Mouse (Mus musculus): ENCODE data around the gene Ednrb.
A peak's percentile ranks its signal among the peaks of the same experiment; 100 is the strongest.

The Ednrb gene

GRCm38 (mm10) chr14:103844011-103844549 lies at the start of gene Ednrb:
TSS of gene Ednrb (minus strand) at chr14:103844402.
- DNase-seq = peak; percentile 57

- no peak for DNase-seq
Observed at GRCm38 (mm10) chr14:103892411-103892938, 48.3 kb upstream of the Ednrb start.

DNA sequence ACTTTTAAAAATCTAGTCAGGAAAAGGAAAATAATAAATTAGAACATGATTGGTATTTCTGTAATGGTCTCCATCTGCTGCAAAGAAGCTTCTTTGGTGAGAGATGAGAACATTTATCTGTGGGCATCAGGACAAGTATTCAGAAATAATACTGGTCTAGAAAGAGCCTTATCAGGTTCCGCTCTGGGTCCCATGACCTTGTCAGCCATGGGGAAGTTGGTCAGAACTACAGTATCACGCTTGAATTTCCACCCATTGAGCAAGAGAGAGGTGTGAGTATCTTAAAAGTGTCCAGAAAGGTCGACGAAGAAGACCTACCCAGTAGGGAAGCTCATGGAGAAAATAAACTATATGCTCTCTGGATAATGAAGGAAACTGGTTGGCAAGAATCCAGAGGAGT lies 46.6 kb upstream of the Ednrb start:
- DNase-seq = no peak

GRCm38 (mm10) chr14:103884892-103885575 lies 40.8 kb upstream of the Ednrb start:
- no peak for DNase-seq

- no peak for DNase-seq
Observed at GRCm38 (mm10) chr14:103882943-103883342, 38.7 kb upstream of the Ednrb start.

DNA sequence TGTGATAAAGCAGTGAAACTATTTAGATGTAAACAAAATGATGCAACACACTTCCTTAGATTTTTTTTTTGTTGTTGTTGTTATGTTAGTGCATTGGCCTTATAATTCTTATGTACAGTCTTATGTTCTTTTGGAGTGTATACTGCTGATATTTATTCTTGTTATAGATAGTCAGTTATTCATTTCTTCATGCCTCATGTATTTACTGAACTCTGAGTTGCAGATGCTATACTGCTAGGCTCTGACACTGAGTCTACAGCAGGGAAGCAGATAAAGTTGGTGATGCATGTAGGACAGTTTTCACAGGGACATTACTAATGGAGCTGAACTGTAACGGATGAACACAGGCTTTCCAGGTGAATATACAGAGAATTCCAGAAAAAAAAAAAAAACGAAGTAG lies 32.9 kb upstream of the Ednrb start:
- no peak for DNase-seq

GRCm38 (mm10) chr14:103876598-103876997 lies 32.4 kb upstream of the Ednrb start:
- DNase-seq = no peak

DNA sequence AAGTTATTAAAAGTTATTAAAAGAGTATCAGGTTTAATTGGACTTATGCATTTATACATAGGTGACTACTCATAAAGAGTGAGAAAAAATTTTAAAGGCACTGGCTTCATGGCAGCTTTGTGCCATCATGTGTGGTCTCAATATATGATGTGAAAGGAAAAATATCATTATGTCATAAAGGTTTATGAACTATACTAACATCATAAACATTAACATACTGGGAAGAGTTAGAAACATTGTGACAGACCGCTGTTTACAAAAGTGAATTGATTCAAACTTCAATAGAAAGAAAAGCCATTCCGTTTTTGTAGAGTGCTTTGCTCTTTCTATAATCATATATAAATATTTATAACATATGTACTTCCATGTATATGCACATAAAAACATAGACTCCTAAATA lies 22.4 kb upstream of the Ednrb start:
- DNase-seq = no peak

DNA sequence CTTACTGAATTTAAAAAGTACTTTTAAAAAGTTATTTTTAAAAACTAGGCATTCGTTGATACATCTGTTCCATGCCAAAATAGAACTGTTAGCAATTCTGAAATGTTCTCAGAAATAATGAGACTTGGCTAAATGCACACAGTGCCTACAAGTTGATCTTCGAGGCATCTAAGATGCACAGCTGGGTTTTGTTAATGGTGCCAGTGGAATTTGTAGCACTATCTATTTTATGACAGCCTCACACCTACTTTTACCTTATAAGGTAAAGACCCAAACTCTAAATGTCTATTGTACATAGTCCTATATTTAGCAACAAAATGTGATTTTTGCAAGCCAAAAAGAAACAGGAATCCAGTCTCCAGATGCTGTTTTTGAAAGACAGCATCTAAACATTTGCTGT lies 21.0 kb upstream of the Ednrb start:
- DNase-seq = no peak

GRCm38 (mm10) chr14:103850071-103850845 lies 6.1 kb upstream of the Ednrb start:
- DNase-seq = no peak

DNA sequence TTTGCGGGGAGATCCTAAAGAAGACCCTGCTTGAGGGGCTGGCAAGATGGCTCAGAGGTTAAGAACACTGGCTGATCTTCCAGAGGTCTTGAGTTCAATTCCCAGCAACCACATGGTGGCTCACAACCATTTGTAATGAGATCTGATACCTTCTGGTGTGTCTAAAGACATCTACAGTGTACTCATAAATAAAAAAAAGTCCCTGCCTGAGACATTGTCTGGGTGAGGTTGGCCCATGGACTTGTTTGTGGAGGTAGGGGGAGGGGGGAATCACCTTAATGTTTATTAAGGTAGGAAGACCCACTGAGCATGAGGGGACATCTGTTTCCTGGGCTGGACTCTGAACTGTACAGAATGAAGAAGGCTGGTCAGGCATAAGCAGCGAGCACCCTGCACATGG lies 1.5 kb upstream of the Ednrb start:
- DNase-seq = no peak

DNA sequence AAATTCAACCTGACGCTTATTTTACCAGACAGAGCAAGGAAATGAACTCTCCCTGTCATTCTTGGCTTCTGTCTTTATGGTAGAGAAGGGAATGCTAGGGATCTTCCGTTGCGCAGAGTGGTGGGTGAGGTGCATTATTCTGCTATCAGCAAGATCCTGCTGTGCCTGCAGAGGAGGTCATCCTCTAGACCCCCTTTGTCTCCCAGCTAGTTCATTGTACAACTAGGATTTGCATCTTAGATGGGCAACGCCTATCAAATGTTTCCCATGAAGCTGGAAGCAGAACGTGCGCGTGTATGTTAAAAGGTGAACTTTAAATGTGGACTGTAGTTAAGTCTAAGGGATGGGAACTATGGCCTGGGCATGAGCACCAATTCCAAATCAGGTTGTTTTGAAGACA lies 742 bp upstream of the Ednrb start:
- no peak for DNase-seq

GRCm38 (mm10) chr14:103843371-103844001 lies 716 bp downstream of the Ednrb start:
- DNase-seq = peak; percentile 71

DNA sequence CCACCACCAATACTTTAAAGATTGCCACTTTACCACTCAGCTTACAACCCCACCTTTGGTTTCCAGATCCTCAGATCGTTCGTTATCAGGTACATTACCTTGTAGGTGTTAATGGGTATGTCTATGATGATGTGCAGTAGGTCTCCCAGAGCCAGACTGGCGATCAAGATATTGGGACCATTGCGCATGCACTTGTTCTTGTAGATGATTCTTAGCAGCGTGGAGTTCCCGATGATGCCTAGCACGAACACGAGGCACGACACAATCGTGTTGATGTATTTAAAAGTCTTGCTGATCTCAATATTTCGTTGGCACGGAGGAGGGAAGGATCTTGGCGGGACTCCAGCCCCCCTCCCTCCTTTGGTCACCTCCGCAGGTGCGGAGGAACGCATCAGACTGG lies 1.3 kb downstream of the Ednrb start:
- DNase-seq = peak; percentile 38

GRCm38 (mm10) chr14:103840436-103840835 lies 3.8 kb downstream of the Ednrb start:
- DNase-seq = no peak

DNA sequence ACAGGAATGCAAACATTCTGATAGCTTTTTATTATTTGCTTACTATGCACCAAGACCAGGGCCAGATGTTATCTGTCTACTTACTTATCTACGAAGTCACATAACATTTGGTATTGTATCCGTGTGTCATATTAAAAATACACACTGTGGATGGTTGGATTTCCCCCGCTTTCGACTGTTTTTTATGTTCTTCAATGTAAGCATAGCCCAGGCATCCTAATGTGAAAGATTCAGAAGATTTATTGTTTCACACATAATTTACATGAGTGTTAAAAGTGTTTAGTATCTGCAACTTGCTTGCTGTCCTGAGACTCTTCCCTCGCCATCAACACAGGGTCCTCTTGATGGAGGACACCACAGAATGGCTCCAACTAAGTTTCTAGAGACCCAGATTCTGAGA lies 5.3 kb downstream of the Ednrb start:
- DNase-seq = no peak

- DNase-seq = no peak
Observed at GRCm38 (mm10) chr14:103834589-103834988, 9.6 kb downstream of the Ednrb start.

GRCm38 (mm10) chr14:103834147-103834546 lies 10.1 kb downstream of the Ednrb start:
- no peak for DNase-seq

GRCm38 (mm10) chr14:103832472-103832871 lies 11.7 kb downstream of the Ednrb start:
- no peak for DNase-seq

DNA sequence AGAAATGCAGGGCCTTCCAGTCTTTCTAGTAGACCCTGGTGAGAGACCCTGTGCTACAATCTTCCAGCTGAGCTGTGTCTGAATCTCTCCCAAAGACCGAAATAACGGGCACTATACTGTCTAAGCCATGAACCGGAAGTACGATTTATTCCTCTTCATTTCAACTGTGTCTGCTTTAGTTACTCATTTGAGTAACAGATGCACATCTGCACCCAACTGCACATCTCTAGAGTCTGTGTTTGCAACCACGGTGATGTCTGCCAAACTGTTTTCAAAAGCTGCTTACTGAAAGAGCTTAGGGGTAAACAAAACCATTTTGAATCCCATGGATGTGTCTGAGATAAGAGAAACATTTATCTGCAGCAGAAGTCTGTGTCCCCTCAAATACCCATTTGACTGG lies 13.2 kb downstream of the Ednrb start:
- DNase-seq = no peak

GRCm38 (mm10) chr14:103826343-103826742 lies 17.9 kb downstream of the Ednrb start:
- DNase-seq = no peak

- DNase-seq = no peak
Observed at GRCm38 (mm10) chr14:103825934-103826333, 18.3 kb downstream of the Ednrb start.

- DNase-seq = no peak
Observed at GRCm38 (mm10) chr14:103823501-103823900, 20.7 kb downstream of the Ednrb start.

DNA sequence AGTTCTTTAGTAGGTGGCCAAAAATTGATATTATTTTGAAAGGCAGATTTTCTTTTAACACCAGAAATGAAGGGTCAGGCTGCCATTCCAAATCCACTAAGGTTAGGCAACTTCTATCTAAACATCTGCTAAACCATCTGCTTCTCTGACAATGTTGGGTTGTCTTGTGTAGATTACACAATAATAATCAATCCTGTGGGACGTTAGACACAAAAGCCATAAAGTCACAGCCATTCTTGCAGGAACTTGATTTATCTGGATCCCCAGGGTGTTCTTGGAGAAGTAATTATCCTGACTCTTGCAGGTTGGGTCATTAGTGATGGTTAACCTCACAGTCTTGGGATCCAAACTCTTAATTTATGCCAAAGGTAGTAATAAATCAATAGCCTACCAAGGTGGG lies 21.6 kb downstream of the Ednrb start:
- no peak for DNase-seq
